Comparison of ENCODE assay signal across 31 mouse cellular contexts in the genomic region with DNA sequence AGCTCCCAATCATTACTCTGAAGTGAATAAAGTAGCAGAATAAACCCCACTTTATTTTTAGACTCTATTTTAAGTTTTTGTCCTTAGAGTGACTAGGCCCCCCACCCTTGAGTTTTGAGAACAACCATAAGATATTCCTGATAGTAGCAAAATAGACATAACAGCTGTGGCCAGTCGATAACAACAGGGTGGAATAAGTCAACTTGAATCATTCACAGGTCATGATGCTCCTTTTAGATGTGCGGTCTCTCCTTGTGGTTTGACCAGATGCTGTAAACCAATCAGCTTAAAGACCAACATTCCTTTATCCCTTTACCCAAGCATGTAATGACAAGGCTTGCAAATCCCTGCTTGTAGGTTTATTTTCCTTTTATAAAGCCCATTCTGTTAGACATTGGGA.
"Had no signal": no experiment of that assay in that cellular context is flagged by ENCODE, and none has a peak within 500 bp of the region (broad histone marks: within the 10 kb centered on the region; RNA-seq: fewer than 3 reads in every experiment).

No protein-coding gene starts in this region.

- H3K4me1 ChIP-seq: limb, embryonic 10.5 days; limb, embryonic 12.5 days; limb, embryonic 13.5 days; limb, embryonic 15.5 days; liver, embryonic 12.5 days; liver, embryonic 13.5 days; liver, embryonic 15.5 days; lung, embryonic 15.5 days; megakaryocyte, embryonic 14.5 days; midbrain, embryonic 10.5 days; midbrain, embryonic 12.5 days; midbrain, embryonic 13.5 days; midbrain, embryonic 15.5 days; neural tube, embryonic 12.5 days had no signal

- H3K9ac ChIP-seq: limb, embryonic 12.5 days; limb, embryonic 13.5 days; limb, embryonic 15.5 days; liver, embryonic 12.5 days; liver, embryonic 13.5 days; liver, embryonic 14.5 days; liver, embryonic 15.5 days; liver, postnatal 0 days; lung, embryonic 14.5 days; lung, embryonic 15.5 days; midbrain, embryonic 12.5 days; midbrain, embryonic 13.5 days; midbrain, embryonic 15.5 days; neural tube, embryonic 12.5 days had no signal

- H3K27me3 ChIP-seq: limb, embryonic 12.5 days; limb, embryonic 13.5 days; limb, embryonic 15.5 days; liver, embryonic 12.5 days; liver, embryonic 13.5 days; liver, embryonic 15.5 days; lung, embryonic 15.5 days; megakaryocyte, embryonic 14.5 days; midbrain, embryonic 12.5 days; midbrain, embryonic 13.5 days; midbrain, embryonic 15.5 days; neural tube, embryonic 12.5 days had no signal

- H3K4me3 ChIP-seq: limb, embryonic 10.5 days; limb, embryonic 12.5 days; limb, embryonic 13.5 days; limb, embryonic 15.5 days; liver, embryonic 12.5 days; liver, embryonic 13.5 days; liver, embryonic 15.5 days; lung, embryonic 15.5 days; megakaryocyte, embryonic 14.5 days; midbrain, embryonic 10.5 days; midbrain, embryonic 12.5 days; midbrain, embryonic 13.5 days; midbrain, embryonic 15.5 days; neural tube, embryonic 12.5 days had no signal

- H3K27ac ChIP-seq: limb, embryonic 10.5 days; limb, embryonic 12.5 days; limb, embryonic 13.5 days; limb, embryonic 15.5 days; liver, embryonic 12.5 days; liver, embryonic 13.5 days; liver, embryonic 14.5 days; liver, embryonic 15.5 days; lung, embryonic 15.5 days; macrophage; midbrain, embryonic 10.5 days; midbrain, embryonic 12.5 days; midbrain, embryonic 13.5 days; midbrain, embryonic 15.5 days; neural tube, embryonic 12.5 days had no signal

- DNase-seq: left cerebral cortex, postnatal 4 days; liver; liver, embryonic 13.5 days; liver, postnatal 0 days; lung, adult 18-20 months; lung, adult 2 months; lung, embryonic 14.5 days; lung, postnatal 10 days; lung, postnatal 14 days; lung, postnatal 36 days; lung, postnatal 4 days; midbrain, embryonic 14.5 days had no signal

- ATAC-seq: liver, embryonic 12.5 days; liver, postnatal 0 days; lung, postnatal 0 days; midbrain, embryonic 13.5 days; midbrain, embryonic 15.5 days; midbrain, embryonic 16.5 days had no signal

- H3K9me3 ChIP-seq: limb, embryonic 10.5 days; limb, embryonic 12.5 days; limb, embryonic 13.5 days; limb, embryonic 15.5 days; liver, embryonic 12.5 days; liver, embryonic 13.5 days; liver, embryonic 15.5 days; lung, embryonic 15.5 days; megakaryocyte, embryonic 14.5 days; midbrain, embryonic 10.5 days; midbrain, embryonic 12.5 days; midbrain, embryonic 13.5 days; midbrain, embryonic 15.5 days; neural tube, embryonic 12.5 days had no signal

- H3K36me3 ChIP-seq: limb, embryonic 10.5 days; limb, embryonic 12.5 days; limb, embryonic 13.5 days; limb, embryonic 15.5 days; liver, embryonic 12.5 days; liver, embryonic 13.5 days; liver, embryonic 15.5 days; lung, embryonic 15.5 days; midbrain, embryonic 10.5 days; midbrain, embryonic 12.5 days; midbrain, embryonic 13.5 days; midbrain, embryonic 15.5 days; neural tube, embryonic 12.5 days had no signal

- H3K4me2 ChIP-seq: limb, embryonic 12.5 days; limb, embryonic 13.5 days; limb, embryonic 15.5 days; liver, embryonic 11.5 days; liver, embryonic 12.5 days; liver, embryonic 13.5 days; liver, embryonic 15.5 days; lung, embryonic 14.5 days; lung, embryonic 15.5 days; midbrain, embryonic 11.5 days; midbrain, embryonic 12.5 days; midbrain, embryonic 13.5 days; midbrain, embryonic 15.5 days; neural tube, embryonic 12.5 days had no signal
